Mouse (Mus musculus) liver, embryonic 14.5 days (tissue): ENCODE data around the gene 4931409K22Rik. TPM values are rescaled to one million over a fixed set of nuclear protein-coding genes. Genes with fewer than 3 reads are reported as not detected.

Source experiments
- ATAC-seq: fragments of 200-750 bp; cut with Nextera tagmentation; 2 replicates; pipeline ENCODE4 v1.8.0; 2017; ENCODE audit warnings: moderate number of reproducible peaks, mild to moderate bottlenecking, moderate library complexity; ENCODE audit not compliant: insufficient read depth
- DNase-seq, 3 experiments: peaks; one replicate each; pipeline ENCODE4 v3.0.0-alpha.2; 2012 to 2013; ENCODE audit warnings: low read depth in 3 of 3, low spot score in 3 of 3
- H3K27ac ChIP-seq: fragments of 300-500 bp; sonication (generic); 2 replicates; pipeline ENCODE4 v1.5.1; 2014; ENCODE audit warnings: moderate library complexity, mild to moderate bottlenecking, control low read depth, inconsistent platforms
- H3K27me3 ChIP-seq: fragments of 300-500 bp; sonication (generic); 2 replicates; pipeline ENCODE4 v1.6.1; 2014; ENCODE audit warnings: mild to moderate bottlenecking, low read length, moderate library complexity; ENCODE audit not compliant: control insufficient read depth, insufficient read depth
- H3K36me3 ChIP-seq: fragments of 300-500 bp; sonication (generic); replicated peaks from 2 replicates; pipeline ENCODE4 v1.6.1; 2014; ENCODE audit warnings: low read depth; ENCODE audit not compliant: control insufficient read depth, insufficient read depth
- H3K4me1 ChIP-seq, 2 experiments: fragments of 200-500 bp in 1 of 2; fragments of 300-500 bp in 1 of 2; sonication (generic) in 1 of 2; replicated peaks; 2 replicates each; pipeline ENCODE4 v1.6.1; 2012 to 2014; ENCODE audit warnings: antibody characterized with exemption in 1 of 2, inconsistent platforms in 1 of 2, low read length in 1 of 2; ENCODE audit not compliant: control insufficient read depth in 2 of 2, insufficient read depth in 2 of 2
- H3K4me2 ChIP-seq: fragments of 300-500 bp; sonication (generic); 2 replicates; pipeline ENCODE4 v1.6.1; 2014; ENCODE audit warnings: low read depth, mild to moderate bottlenecking, control low read depth, moderate library complexity
- H3K4me3 ChIP-seq, 2 experiments: fragments of 200-500 bp in 1 of 2; fragments of 300-500 bp in 1 of 2; sonication (generic) in 1 of 2; 2 replicates each; pipeline ENCODE4 v1.5.1; 2012 to 2014; ENCODE audit warnings: low read depth in 2 of 2, low read length in 2 of 2, mild to moderate bottlenecking in 2 of 2, control low read depth in 1 of 2, inconsistent platforms in 1 of 2, moderate library complexity in 1 of 2; ENCODE audit not compliant: insufficient read depth in 1 of 2
- H3K9ac ChIP-seq: fragments of 300-500 bp; sonication (generic); replicated peaks from 2 replicates; pipeline ENCODE4 v1.6.1; 2014; ENCODE audit warnings: mild to moderate bottlenecking, control low read depth, moderate library complexity
- H3K9me3 ChIP-seq: fragments of 300-500 bp; sonication (generic); 2 replicates; pipeline ENCODE4 v1.6.1; 2016; ENCODE audit warnings: low read length, mixed read lengths; ENCODE audit not compliant: control insufficient read depth
- CTCF ChIP-seq: IDR thresholded peaks from 2 replicates; pipeline ENCODE4 v1.5.1; 2016; ENCODE audit warnings: antibody characterized with exemption, low read depth, control low read depth
- EP300 ChIP-seq: IDR thresholded peaks from 2 replicates; pipeline ENCODE4 v1.6.1; 2016; ENCODE audit warnings: antibody characterized with exemption, low read depth
- WGBS: fragments of 180-500 bp; shearing (Covaris S2); extraction: QIAGEN DNeasy Blood & Tissue Kit; methylation state at CpG from one replicate; pipeline ENCODE4 v1.1.7; 2014; ENCODE audit not compliant: insufficient replicate concordance; 5-methylcytosine and 5-hydroxymethylcytosine counted together
- polyA plus RNA-seq, 2 experiments: library from polyadenylated mRNA; depleted of rRNA in 1 of 2; stranded (reverse) in 1 of 2; unstranded in 1 of 2; fragments of >200 nt; fragmentation: Nextera tagmentation in 1 of 2; extraction: Ambion mirVana in 1 of 2; gene quantifications; 2 replicates each; pipeline versions ENCODE4 v1.2.1 to v1.2.3; 2012 to 2014

4931409K22Rik gene
- polyA plus RNA-seq, 2 experiments = not detected

- Histone ChIP-seq H3K4me1 (peaks cover 0 to 3% of the 10 kb centered on the region in 2 experiments; a peak in 1 of 4 replicates), H3K4me2 (no peak overlapping the region), H3K27ac (no peak overlapping the region), H3K27me3 (peaks cover 21% of the 10 kb centered on the region), H3K9me3 (no peaks in the 10 kb centered on the region), H3K4me3 (no peak overlapping the region), H3K9ac (no peak overlapping the region), H3K36me3 (no peaks in the 10 kb centered on the region; the same call in 1 of the 2 replicates)
- no peak for DNase-seq
- no peak for ATAC-seq
- 71% methylated on average over 10 of the region's 10 CpGs for WGBS
- no peak for TF ChIP-seq CTCF
- no peak for TF ChIP-seq EP300
These were observed 37.3 kb upstream of the 4931409K22Rik start for GRCm38 (mm10) chr5:24593928-24594327.

DNA sequence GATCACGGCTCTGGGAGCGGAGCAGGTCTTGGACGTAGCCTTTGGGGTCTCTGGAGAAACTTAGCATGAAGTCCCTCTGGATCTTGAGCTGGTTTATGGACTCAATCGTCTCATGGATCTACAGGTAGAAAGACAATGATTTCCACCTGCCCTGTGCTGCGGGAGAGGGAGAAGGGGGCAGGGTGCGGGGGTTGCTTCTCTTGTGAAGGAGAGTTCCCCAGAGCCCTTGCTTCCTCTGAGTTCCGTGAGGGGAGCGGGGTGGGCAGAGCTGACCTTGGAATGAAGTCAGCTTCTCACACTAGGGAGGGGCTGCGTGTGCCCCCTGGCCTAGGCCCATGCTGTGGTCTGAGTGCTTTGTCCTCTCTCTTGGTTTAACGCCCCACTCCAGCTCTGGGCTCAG is 36.6 kb upstream of the 4931409K22Rik start:
- ATAC-seq (no peak), DNase-seq (no peak)
- TF ChIP-seq CTCF (no peak), EP300 (no peak)
- Histone ChIP-seq H3K9ac (no peak overlapping the region), H3K27me3 (peaks cover 14% of the 10 kb centered on the region), H3K27ac (no peak overlapping the region), H3K4me1 (peaks cover 0 to 3% of the 10 kb centered on the region in 2 experiments; a peak in 1 of 4 replicates), H3K36me3 (peaks cover 3% of the 10 kb centered on the region; the same call in 1 of the 2 replicates), H3K4me3 (no peak overlapping the region), H3K9me3 (no peaks in the 10 kb centered on the region), H3K4me2 (no peak overlapping the region)
- 72% methylated on average over 10 of the region's 10 CpGs for WGBS

- DNase-seq = no peak
- Histone ChIP-seq H3K4me2 (no peak overlapping the region), H3K36me3 (peaks cover 5% of the 10 kb centered on the region; the same call in 1 of the 2 replicates), H3K4me1 (peaks cover 3 to 5% of the 10 kb centered on the region in 2 experiments; a peak in 2 of 4 replicates), H3K4me3 (no peak overlapping the region), H3K9me3 (no peaks in the 10 kb centered on the region), H3K27me3 (peaks cover 9% of the 10 kb centered on the region), H3K27ac (no peak overlapping the region), H3K9ac (no peak overlapping the region)
- WGBS = 34% methylated on average over 21 of the region's 21 CpGs
- ATAC-seq = no peak
- TF ChIP-seq CTCF (no peak), EP300 (no peak)
These were observed 36.0 kb upstream of the 4931409K22Rik start for GRCm38 (mm10) chr5:24592471-24593160.

GRCm38 (mm10) chr5:24591796-24592470 is 35.3 kb upstream of the 4931409K22Rik start:
- Histone ChIP-seq H3K4me1 (peaks cover 3 to 8% of the 10 kb centered on the region in 2 experiments; a peak in 2 of 4 replicates), H3K27me3 (peaks cover 9% of the 10 kb centered on the region), H3K4me3 (no peak overlapping the region), H3K9me3 (no peaks in the 10 kb centered on the region), H3K36me3 (peaks cover 5% of the 10 kb centered on the region; the same call in 1 of the 2 replicates), H3K4me2 (peak overlapping the region; percentile 37), H3K27ac (no peak overlapping the region), H3K9ac (no peak overlapping the region)
- DNase-seq = no peak
- TF ChIP-seq EP300 (no peak), CTCF (no peak)
- WGBS = 19% methylated on average over 24 of the region's 24 CpGs
- no peak for ATAC-seq

DNA sequence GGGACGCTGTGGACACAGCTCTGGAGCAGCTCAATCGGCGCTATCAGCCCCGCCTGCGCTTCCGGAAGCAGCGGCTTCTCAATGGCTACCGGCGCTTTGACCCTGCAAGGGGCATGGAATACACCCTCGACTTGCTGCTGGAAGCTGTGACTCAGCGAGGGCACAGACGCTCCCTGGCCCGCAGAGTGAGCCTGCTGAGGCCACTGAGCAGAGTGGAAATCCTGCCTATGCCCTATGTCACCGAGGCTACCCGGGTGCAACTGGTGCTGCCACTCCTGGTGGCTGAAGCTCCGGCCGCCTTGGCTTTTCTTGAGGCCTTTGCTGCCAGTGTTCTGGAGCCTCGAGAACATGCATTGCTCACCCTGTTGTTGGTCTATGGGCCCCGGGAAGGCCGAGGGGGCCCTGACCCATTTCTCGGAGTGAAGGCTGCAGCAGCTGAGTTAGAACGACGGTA is 34.7 kb upstream of the 4931409K22Rik start:
- TF ChIP-seq CTCF = no peak
- no peak for TF ChIP-seq EP300
- ATAC-seq = no peak
- no peak overlapping the region for H3K27ac ChIP-seq
- H3K9ac ChIP-seq = no peak overlapping the region
- H3K9me3 ChIP-seq = no peaks in the 10 kb centered on the region
- peaks cover 5% of the 10 kb centered on the region; the same call in 1 of the 2 replicates for H3K36me3 ChIP-seq
- H3K4me1 ChIP-seq = peaks cover 3 to 8% of the 10 kb centered on the region in 2 experiments; a peak in 2 of 4 replicates
- H3K4me3 ChIP-seq = no peak overlapping the region
- peaks cover 9% of the 10 kb centered on the region for H3K27me3 ChIP-seq
- DNase-seq = no peak
- H3K4me2 ChIP-seq = peak overlapping the region; percentile 37
- WGBS = 11% methylated on average over 23 of the region's 23 CpGs
